Mouse (Mus musculus): ENCODE results near the gene Mus81.

GRCm38 (mm10) chr19:5485371-5485770, 2.8 kb downstream of the Mus81 start:
- no peak for TF ChIP-seq CTCF (IDR thresholded peaks at IDR 0.05; ENCODE audit: borderline replicate concordance, insufficient read depth, low read depth, low read length)
- TF ChIP-seq POLR2A (IDR thresholded peaks at IDR 0.05; ENCODE audit: borderline replicate concordance, insufficient read depth, low read length), result no peak

All from cerebellum, adult 2 months (tissue).